Mouse (Mus musculus): ENCODE data around the gene Muc20.

DNA sequence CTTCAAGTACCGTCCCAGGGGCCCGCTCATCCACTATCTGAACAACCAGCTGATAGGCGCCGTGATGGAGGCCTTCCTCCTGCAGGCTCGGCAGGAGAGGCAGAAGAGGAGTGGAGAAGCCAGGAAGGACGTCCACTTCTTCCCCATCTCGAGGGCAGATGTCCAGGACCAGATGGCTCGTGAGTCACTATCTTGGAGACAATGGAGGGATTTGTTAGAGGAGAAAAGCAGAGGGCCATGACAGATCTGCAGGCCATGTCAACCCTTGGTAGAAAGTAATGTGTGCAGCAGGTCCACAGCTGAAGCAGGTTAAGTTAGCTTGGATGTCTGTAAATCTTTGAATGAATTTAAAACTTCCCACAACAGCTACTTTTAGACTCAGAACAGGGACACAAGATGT is 18.3 kb downstream of the Muc20 start:
- no peak for TF ChIP-seq POLR2A (IDR thresholded peaks at IDR 0.05; ENCODE audit: borderline replicate concordance, control insufficient read depth, low read depth, low read length)
- TF ChIP-seq CTCF (IDR thresholded peaks at IDR 0.05; ENCODE audit: control insufficient read depth, insufficient read depth, low read length), result no peak

All from bone marrow, adult 2 months (tissue).